Mouse (Mus musculus): ENCODE measurements at regions not wholly inside any gene's neighbourhood (a gene's known extent, or its start where the extent isn't known, plus 50 kb on each side); places are given as distances from the start of the nearest gene placed in this dataset.

DNA sequence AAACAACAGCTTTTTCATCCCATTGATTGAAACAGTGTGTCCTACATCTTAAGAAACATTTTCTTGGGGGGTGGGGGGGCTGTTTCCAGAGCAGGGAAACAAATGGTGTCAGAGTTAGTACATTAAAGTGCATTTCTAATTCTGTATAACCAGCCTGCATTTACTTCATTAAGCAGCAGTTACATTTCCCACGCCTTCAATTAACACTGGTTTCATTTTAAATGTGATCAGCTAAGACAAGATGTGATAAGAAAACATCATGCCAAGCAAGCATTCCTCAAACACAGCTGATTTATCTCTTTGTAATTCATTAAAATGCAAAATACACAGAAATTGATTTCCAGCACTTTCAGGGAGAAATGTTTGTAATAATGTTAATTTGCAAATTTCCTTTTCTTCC is 122.0 kb downstream of the Olfr1505 start:
- peak; percentile 56 for DNase-seq (ENCODE audit: low read depth)
- no peak for TF ChIP-seq CTCF (IDR thresholded peaks at IDR 0.05; ENCODE audit: borderline replicate concordance, extremely low read depth, insufficient read depth, insufficient read length)

DNA sequence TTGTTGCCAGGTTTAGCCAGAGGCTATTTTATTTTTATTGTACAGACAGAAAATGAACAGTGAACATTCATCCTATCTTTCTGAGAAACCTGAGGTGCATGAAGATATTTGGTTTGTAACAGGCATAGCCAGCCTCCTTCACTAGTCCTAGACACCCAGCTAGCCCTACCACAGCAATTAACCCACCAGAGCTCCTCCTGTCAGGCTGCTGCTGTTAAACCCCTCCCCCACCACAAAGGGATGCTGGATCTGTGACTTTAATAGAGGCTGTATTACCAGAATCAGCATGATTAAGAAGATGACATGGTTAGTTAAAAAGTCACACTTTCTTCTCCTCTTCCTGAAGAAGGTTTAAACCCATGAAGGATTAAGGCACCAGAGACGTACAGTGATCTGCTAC is 122.5 kb downstream of the Olfr1505 start:
- DNase-seq (ENCODE audit: low read depth) = peak; percentile 70
- TF ChIP-seq CTCF (IDR thresholded peaks at IDR 0.05; ENCODE audit: borderline replicate concordance, extremely low read depth, insufficient read depth, insufficient read length) = no peak
- no peak for TF ChIP-seq POLR2A (IDR thresholded peaks at IDR 0.05; ENCODE audit: borderline replicate concordance, extremely low read depth, insufficient read depth, insufficient read length, poor library complexity, severe bottlenecking)

DNA sequence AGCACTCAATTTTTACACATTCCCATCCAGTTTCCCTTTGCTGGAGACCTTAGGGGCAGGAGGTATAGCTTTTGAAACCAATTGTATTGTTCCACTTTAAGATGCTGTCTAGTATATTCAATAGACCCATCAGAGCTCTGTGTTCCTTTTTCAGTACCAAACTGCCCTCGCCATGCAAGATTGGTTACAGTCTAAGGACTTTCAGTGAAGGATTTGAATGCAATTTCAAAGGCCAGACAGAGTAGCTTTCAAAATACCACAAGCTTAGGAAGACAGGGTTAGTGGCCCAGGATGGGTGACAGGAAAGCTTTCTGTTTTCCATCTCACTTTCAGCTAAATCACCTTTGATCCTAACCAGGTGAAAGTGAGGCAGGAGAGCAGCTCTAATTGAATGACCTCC is 123.4 kb downstream of the Olfr1505 start:
- DNase-seq (ENCODE audit: low read depth) = peak; percentile 25
- TF ChIP-seq POLR2A (IDR thresholded peaks at IDR 0.05; ENCODE audit: borderline replicate concordance, extremely low read depth, insufficient read depth, insufficient read length, poor library complexity, severe bottlenecking) (no peak), CTCF (IDR thresholded peaks at IDR 0.05; ENCODE audit: borderline replicate concordance, extremely low read depth, insufficient read depth, insufficient read length) (no peak)

DNA sequence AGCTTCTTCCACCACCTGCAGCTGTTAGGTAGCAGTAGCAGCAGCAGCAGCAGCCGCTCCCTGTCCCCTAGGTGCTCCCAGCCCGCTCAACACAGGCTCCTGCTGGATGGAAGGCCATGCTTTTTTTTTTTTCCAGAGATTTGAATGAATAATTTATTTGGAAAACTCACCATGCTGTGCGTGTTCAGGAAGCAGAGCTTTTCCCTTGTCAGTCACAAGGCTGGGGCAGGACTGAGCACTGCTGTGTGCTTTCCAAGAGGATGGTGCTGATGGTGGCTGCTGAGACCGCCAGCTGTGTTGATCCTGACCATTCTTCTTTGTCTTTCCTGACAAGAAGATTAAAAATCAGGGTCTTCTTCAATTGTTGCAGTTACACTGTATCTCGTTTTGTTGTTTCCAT is 129.4 kb downstream of the Olfr1505 start:
- peak; percentile 59 for DNase-seq (ENCODE audit: low read depth)
- TF ChIP-seq CTCF (IDR thresholded peaks at IDR 0.05; ENCODE audit: borderline replicate concordance, extremely low read depth, insufficient read depth, insufficient read length) (no peak), POLR2A (IDR thresholded peaks at IDR 0.05; ENCODE audit: borderline replicate concordance, extremely low read depth, insufficient read depth, insufficient read length, poor library complexity, severe bottlenecking) (no peak)

DNA sequence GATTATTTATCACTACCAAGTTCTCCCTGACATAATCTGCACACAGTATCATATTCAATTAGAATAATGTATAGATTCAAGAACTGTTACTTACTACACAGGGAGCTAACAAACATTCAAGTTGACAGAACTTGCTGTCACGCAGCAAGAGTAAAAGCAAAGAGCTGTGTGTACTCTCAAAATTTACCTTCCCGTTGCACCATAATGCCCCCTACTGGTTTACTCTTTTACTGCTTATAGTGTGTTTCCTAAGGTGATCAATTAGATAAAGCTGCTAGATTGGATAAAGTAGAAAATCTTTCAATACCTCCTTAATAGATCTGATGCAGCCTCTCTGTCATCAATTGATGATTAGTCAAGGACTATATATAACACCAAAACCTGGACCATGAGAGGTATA is 132.1 kb downstream of the Olfr1505 start:
- DNase-seq (ENCODE audit: low read depth) = peak; percentile 24
- no peak for TF ChIP-seq POLR2A (IDR thresholded peaks at IDR 0.05; ENCODE audit: borderline replicate concordance, extremely low read depth, insufficient read depth, insufficient read length, poor library complexity, severe bottlenecking)
- TF ChIP-seq CTCF (IDR thresholded peaks at IDR 0.05; ENCODE audit: borderline replicate concordance, extremely low read depth, insufficient read depth, insufficient read length) = peak; percentile 21; the same call in 1 of the 2 replicates

DNA sequence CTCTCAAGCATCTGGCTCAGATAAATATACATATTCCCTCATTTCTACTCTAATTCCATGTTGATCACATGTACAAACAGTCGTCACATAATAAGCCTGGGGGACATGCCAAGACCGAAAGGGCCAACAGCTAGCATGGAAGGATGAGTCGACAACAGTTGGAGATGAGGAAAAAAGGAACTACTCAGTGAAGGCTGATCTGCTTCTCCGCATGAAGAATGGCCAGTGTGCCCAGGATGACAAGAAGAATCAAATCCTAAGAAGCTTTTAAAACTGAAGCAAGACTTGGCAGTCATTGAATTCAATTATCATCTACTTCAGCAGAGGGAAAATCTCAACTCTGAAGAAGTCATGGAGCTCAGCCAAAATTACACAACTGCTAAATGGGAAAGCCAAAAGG is 138.7 kb downstream of the Olfr1505 start:
- TF ChIP-seq CTCF (IDR thresholded peaks at IDR 0.05; ENCODE audit: borderline replicate concordance, extremely low read depth, insufficient read depth, insufficient read length) (no peak), POLR2A (IDR thresholded peaks at IDR 0.05; ENCODE audit: borderline replicate concordance, extremely low read depth, insufficient read depth, insufficient read length, poor library complexity, severe bottlenecking) (no peak)
- DNase-seq (ENCODE audit: low read depth) = peak; percentile 10

DNA sequence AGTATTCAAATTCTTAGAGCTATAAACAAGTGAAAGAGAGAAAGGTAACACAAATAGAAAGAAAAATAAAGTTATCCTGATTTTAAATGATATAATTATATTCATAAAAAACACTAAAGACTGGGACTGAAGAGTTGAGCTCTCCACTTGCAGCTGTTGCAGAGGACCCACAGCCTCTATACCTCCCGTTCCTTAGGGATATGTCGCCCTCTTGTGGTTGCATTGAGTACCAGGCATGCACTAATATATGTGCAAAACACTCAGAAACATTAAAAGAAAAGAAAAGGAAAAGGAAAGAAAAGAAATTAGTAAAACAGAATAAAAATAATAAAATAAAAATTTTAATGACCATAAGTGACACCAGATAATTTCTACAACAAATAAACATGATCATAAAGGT is 167.2 kb downstream of the Olfr1505 start:
- peak; percentile 42 for DNase-seq (ENCODE audit: low read depth)
- peak; percentile 39; the same call in 1 of the 2 replicates for TF ChIP-seq CTCF (IDR thresholded peaks at IDR 0.05; ENCODE audit: borderline replicate concordance, extremely low read depth, insufficient read depth, insufficient read length)
- TF ChIP-seq POLR2A (IDR thresholded peaks at IDR 0.05; ENCODE audit: borderline replicate concordance, extremely low read depth, insufficient read depth, insufficient read length, poor library complexity, severe bottlenecking) = no peak

DNA sequence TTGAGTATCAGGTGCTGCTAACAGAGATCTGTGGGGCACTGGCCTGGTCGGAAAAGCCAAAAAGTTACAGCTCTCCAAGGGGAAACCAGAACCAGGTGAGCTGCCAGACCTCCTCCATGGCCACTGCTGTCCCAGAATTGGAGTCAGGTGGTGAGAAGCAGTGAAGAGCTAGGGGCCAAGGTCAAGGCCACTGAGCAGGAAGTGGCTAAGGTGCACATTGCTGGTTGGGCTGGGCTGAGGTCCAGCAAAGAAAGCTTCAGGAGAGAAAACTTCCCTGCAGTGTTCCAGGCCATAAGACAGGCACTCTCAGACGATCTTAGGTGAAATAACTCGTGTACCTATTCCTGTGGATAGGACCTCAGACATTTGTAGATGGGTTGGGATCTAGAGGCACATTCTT is 171.4 kb downstream of the Olfr1505 start:
- DNase-seq (ENCODE audit: low read depth) = no peak
- TF ChIP-seq POLR2A (IDR thresholded peaks at IDR 0.05; ENCODE audit: borderline replicate concordance, extremely low read depth, insufficient read depth, insufficient read length, poor library complexity, severe bottlenecking) (no peak), CTCF (IDR thresholded peaks at IDR 0.05; ENCODE audit: borderline replicate concordance, extremely low read depth, insufficient read depth, insufficient read length) (no peak)

DNA sequence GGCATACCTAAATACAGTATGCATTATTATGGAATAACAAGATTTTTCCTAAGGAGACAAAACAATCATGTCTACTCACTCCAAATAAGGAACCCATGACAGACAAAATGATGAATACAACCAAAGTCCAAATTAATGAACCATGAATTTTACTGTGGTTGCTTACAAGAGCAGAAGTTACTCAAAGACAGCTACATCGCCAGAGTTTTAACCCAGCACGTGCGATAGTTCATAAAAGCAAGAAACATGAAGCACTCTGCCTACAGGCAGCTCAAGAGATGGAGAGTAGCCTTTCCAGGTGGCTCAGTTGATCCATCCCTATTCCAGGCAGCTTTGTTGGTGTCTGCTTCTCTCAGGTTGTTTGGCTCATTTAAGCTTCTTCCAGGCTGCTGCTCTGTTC is 176.8 kb downstream of the Olfr1505 start:
- no peak for DNase-seq (ENCODE audit: low read depth)
- TF ChIP-seq CTCF (IDR thresholded peaks at IDR 0.05; ENCODE audit: borderline replicate concordance, extremely low read depth, insufficient read depth, insufficient read length) (no peak), POLR2A (IDR thresholded peaks at IDR 0.05; ENCODE audit: borderline replicate concordance, extremely low read depth, insufficient read depth, insufficient read length, poor library complexity, severe bottlenecking) (no peak)

DNA sequence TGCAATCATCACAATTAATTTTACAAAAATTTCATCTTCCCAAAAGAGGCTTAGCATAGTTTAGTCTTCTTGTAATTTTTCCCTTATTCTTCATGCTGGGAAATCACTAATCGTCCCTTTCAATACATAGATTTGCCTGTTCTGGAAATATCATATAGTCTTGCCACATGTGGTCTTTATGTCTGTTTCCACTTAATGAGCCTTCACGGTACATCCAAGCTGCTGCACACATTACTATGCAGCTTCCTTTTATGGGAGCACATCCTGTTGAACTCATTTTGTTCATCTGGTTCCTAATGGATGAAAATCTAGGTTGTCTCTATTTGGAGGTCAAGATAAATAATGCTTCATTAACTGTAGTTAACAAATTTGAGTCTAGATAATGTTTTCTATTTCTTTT is 180.9 kb downstream of the Olfr1505 start:
- DNase-seq (ENCODE audit: low read depth) = peak; percentile 2
- TF ChIP-seq CTCF (IDR thresholded peaks at IDR 0.05; ENCODE audit: borderline replicate concordance, extremely low read depth, insufficient read depth, insufficient read length) (no peak), POLR2A (IDR thresholded peaks at IDR 0.05; ENCODE audit: borderline replicate concordance, extremely low read depth, insufficient read depth, insufficient read length, poor library complexity, severe bottlenecking) (no peak)

DNA sequence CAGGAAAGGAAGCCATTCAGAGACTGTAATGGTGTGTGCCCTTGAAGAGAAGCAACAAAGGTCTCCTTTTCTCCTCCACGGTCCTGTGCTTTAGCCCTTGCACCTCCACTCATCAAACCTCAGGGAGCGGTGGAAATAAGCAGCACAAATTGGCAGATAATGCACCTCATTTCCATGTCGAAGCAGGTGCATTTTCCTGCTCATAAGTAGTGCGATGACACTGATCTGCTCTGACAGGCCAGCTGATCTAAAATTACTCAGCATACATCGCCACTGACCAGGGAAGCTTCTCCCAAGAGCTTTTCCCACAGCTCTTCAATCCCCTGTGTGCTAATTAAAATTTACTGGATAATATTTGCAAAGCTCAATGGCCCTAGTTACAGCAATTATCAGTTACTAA is 182.9 kb downstream of the Olfr1505 start:
- TF ChIP-seq POLR2A (IDR thresholded peaks at IDR 0.05; ENCODE audit: borderline replicate concordance, extremely low read depth, insufficient read depth, insufficient read length, poor library complexity, severe bottlenecking) = no peak
- no peak for TF ChIP-seq CTCF (IDR thresholded peaks at IDR 0.05; ENCODE audit: borderline replicate concordance, extremely low read depth, insufficient read depth, insufficient read length)
- peak; percentile 77 for DNase-seq (ENCODE audit: low read depth)

DNA sequence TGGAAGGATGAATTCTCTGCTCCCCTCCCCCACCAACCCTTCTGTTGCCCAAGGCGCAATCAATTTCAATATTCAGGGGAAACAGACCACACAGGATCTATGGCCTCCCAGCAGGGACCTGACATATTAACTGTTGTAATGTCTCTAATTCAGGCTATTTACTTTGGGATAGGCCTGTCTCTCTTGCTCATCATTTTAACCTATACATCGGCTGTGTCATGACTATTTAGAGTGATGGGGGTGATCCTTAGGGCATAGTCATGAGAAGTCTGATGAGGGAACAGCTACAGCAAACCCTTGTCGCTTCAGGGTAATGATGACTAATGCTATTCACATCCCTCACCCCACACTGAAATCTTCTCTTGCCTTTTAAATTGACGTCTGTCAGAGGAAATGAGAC is 195.8 kb downstream of the Olfr1505 start:
- TF ChIP-seq POLR2A (IDR thresholded peaks at IDR 0.05; ENCODE audit: borderline replicate concordance, extremely low read depth, insufficient read depth, insufficient read length, poor library complexity, severe bottlenecking) (no peak), CTCF (IDR thresholded peaks at IDR 0.05; ENCODE audit: borderline replicate concordance, extremely low read depth, insufficient read depth, insufficient read length) (no peak)
- DNase-seq (ENCODE audit: low read depth) = peak; percentile 47
